Mouse (Mus musculus) neural tube, embryonic 14.5 days (tissue): Measurements from ENCODE around the gene Snrpa1. TPM values are rescaled to one million over a fixed set of nuclear protein-coding genes. Genes with fewer than 3 reads are reported as not detected.

Experiments
- ATAC-seq: fragments of 200-750 bp; cut with Nextera tagmentation; 2 replicates; pipeline ENCODE4 v1.8.0; 2017; ENCODE audit warnings: low read depth, mild to moderate bottlenecking, moderate TSS enrichment, moderate library complexity
- H3K27ac ChIP-seq: fragments of 300-500 bp; sonication (generic); 2 replicates; pipeline ENCODE4 v1.5.1; 2014; ENCODE audit warnings: low read depth, mild to moderate bottlenecking, control low read depth, low read length, moderate library complexity, mixed read lengths
- H3K27me3 ChIP-seq: fragments of 300-500 bp; sonication (generic); 2 replicates; pipeline ENCODE4 v1.6.1; 2014; ENCODE audit warnings: low read length; ENCODE audit not compliant: control insufficient read depth, insufficient read depth
- H3K36me3 ChIP-seq: fragments of 300-500 bp; sonication (generic); 2 replicates; pipeline ENCODE4 v1.6.1; 2014; ENCODE audit warnings: low read length, mixed read lengths; ENCODE audit not compliant: control insufficient read depth, insufficient read depth
- H3K4me1 ChIP-seq: fragments of 300-500 bp; sonication (generic); 2 replicates; pipeline ENCODE4 v1.6.1; 2014; ENCODE audit warnings: low read length; ENCODE audit not compliant: control insufficient read depth, insufficient read depth
- H3K4me2 ChIP-seq: fragments of 300-500 bp; sonication (generic); 2 replicates; pipeline ENCODE4 v1.6.1; 2014; ENCODE audit warnings: mild to moderate bottlenecking, low read depth, low read length, control low read depth
- H3K4me3 ChIP-seq: fragments of 300-500 bp; sonication (generic); 2 replicates; pipeline ENCODE4 v1.5.1; 2014; ENCODE audit warnings: low read depth, low read length, control low read depth, mixed read lengths
- H3K9ac ChIP-seq: fragments of 300-500 bp; sonication (generic); replicated peaks from 2 replicates; pipeline ENCODE4 v1.6.1; 2014; ENCODE audit warnings: low read depth, mild to moderate bottlenecking, control low read depth, low read length, mixed read lengths
- H3K9me3 ChIP-seq: fragments of 300-500 bp; sonication (generic); 2 replicates; pipeline ENCODE4 v1.6.1; 2016; ENCODE audit warnings: low read length; ENCODE audit not compliant: control insufficient read depth
- WGBS: fragments of 180-500 bp; shearing (Covaris S2); extraction: QIAGEN DNeasy Blood & Tissue Kit; methylation state at CpG from one replicate; pipeline ENCODE4 v1.1.7; 2014; 5-methylcytosine and 5-hydroxymethylcytosine counted together
- polyA plus RNA-seq: library from polyadenylated mRNA; unstranded; fragments of >200 nt; fragmentation: Nextera tagmentation; extraction: Ambion mirVana; gene quantifications from 2 replicates; pipeline ENCODE4 v1.2.1, GENCODE M21; 2014

The Snrpa1 gene
- polyA plus RNA-seq, result 114 and 125 TPM in 2 replicates

- no peaks in the 10 kb centered on the region for H3K9me3 ChIP-seq
- H3K4me1 ChIP-seq, result peaks cover 8% of the 10 kb centered on the region
- WGBS, result 81% methylated on average over 1 of the region's 1 CpGs
- peak within 1 kb of the TSS; percentile 94; the same call in 1 of the 2 replicates for H3K4me3 ChIP-seq
- H3K36me3 ChIP-seq, result no peaks in the 10 kb centered on the region
- H3K27ac ChIP-seq, result no peak within 1 kb of the TSS
- no peak within 1 kb of the TSS; the same call in 1 of the 2 replicates for H3K9ac ChIP-seq
- ATAC-seq, result no peak
- H3K27me3 ChIP-seq, result no peaks in the 10 kb centered on the region
- H3K4me2 ChIP-seq, result peak within 1 kb of the TSS; percentile 88
These were observed at the start of gene Snrpa1 for GRCm38 (mm10) chr7:66058703-66059102. Snrpa1 (plus strand) TSS chr7:66059003.

- Histone ChIP-seq H3K4me1 (no peaks in the 10 kb centered on the region), H3K4me2 (no peak overlapping the region), H3K9ac (no peak overlapping the region), H3K27ac (no peak overlapping the region), H3K36me3 (no peaks in the 10 kb centered on the region), H3K9me3 (no peaks in the 10 kb centered on the region), H3K27me3 (no peaks in the 10 kb centered on the region), H3K4me3 (no peak overlapping the region)
- no peak for ATAC-seq
- 82% methylated on average over 6 of the region's 6 CpGs for WGBS
These were observed 48.3 kb upstream of the Snrpa1 start for GRCm38 (mm10) chr7:66010518-66010917.

DNA sequence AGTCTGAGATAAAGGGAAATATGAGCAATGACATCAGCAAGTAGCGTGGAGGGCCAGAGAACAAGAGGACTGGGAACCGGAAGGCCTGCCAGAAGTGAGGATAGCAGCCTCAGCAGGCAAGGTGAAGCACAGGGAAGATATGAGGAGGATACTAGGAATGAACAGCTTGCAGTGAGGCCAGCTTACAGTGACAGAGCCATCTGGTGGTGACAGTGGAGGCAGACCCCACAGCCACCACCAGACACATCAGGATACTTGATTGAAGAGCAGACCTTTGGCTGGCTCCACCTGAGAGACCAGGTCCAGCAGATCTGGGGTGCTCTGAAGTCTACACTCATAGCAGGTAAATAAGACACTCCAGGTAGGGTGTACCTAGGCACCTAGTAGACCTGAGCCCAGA is 31.1 kb upstream of the Snrpa1 start:
- H3K9ac ChIP-seq, result no peak overlapping the region
- no peaks in the 10 kb centered on the region for H3K9me3 ChIP-seq
- H3K4me1 ChIP-seq, result no peaks in the 10 kb centered on the region
- H3K4me3 ChIP-seq, result no peak overlapping the region
- H3K36me3 ChIP-seq, result no peaks in the 10 kb centered on the region
- H3K27me3 ChIP-seq, result no peaks in the 10 kb centered on the region
- H3K4me2 ChIP-seq, result no peak overlapping the region
- ATAC-seq, result peak; percentile 51; the same call in 1 of the 2 replicates
- H3K27ac ChIP-seq, result no peak overlapping the region
- 83% methylated on average over 2 of the region's 2 CpGs for WGBS

GRCm38 (mm10) chr7:66028766-66029512 is 29.9 kb upstream of the Snrpa1 start:
- no peak overlapping the region for H3K4me3 ChIP-seq
- H3K36me3 ChIP-seq, result no peaks in the 10 kb centered on the region
- H3K27me3 ChIP-seq, result no peaks in the 10 kb centered on the region
- H3K27ac ChIP-seq, result no peak overlapping the region
- ATAC-seq, result no peak
- no peaks in the 10 kb centered on the region for H3K9me3 ChIP-seq
- H3K9ac ChIP-seq, result no peak overlapping the region
- no peaks in the 10 kb centered on the region for H3K4me1 ChIP-seq
- no peak overlapping the region for H3K4me2 ChIP-seq
- 43% methylated on average over 6 of the region's 6 CpGs for WGBS

DNA sequence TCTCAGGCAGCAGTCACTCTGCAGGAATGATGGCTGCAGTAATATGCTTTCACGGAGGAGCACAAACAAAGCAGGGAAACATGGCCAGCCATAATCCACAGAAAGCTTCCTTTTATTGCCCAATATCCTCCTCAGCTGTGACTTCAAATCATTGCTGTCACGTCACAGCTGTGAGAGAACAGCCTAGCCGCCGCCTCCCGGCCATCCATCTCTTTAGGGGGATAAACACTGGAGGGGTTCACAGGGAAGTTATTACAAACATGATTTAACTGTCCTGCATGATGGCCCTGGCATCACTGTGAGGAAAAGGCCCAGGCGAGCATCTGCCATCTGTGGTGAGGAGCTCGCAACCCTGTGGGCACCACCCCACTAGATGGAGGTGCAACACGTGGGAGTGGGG is 22.0 kb upstream of the Snrpa1 start:
- H3K36me3 ChIP-seq, result no peaks in the 10 kb centered on the region
- ATAC-seq, result peak; percentile 65
- H3K9ac ChIP-seq, result no peak overlapping the region
- peak overlapping the region; percentile 11; the same call in 1 of the 2 replicates for H3K27ac ChIP-seq
- no peak overlapping the region for H3K4me3 ChIP-seq
- H3K4me2 ChIP-seq, result no peak overlapping the region
- peaks cover 4% of the 10 kb centered on the region; the same call in 1 of the 2 replicates for H3K4me1 ChIP-seq
- WGBS, result 26% methylated on average over 8 of the region's 8 CpGs
- no peaks in the 10 kb centered on the region for H3K9me3 ChIP-seq
- H3K27me3 ChIP-seq, result no peaks in the 10 kb centered on the region

- Histone ChIP-seq H3K9me3 (no peaks in the 10 kb centered on the region), H3K4me1 (peaks cover 4% of the 10 kb centered on the region; the same call in 1 of the 2 replicates), H3K9ac (no peak overlapping the region), H3K4me2 (no peak overlapping the region), H3K36me3 (no peaks in the 10 kb centered on the region), H3K27me3 (no peaks in the 10 kb centered on the region), H3K4me3 (no peak overlapping the region), H3K27ac (no peak overlapping the region)
- 73% methylated on average over 3 of the region's 3 CpGs for WGBS
- ATAC-seq, result no peak
These were observed 20.5 kb upstream of the Snrpa1 start for GRCm38 (mm10) chr7:66038261-66038660.

DNA sequence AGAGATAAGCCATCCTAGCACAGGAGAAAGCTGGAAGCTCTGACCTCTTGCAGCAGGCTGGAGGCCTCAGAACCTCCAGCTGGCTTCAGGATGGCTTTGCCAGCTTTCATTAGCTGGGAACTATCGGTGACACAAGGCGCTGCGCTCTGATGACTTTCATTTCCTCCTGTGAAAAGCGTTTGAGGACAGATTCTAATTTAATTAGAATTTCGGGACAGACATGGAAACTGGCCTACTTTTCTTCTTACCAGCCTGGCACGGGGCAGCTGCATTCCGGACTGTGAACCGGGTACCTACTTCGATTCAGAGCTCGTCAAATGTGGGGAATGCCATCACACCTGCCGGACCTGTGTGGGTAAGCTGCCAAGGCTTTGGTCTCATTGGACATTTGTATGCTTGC is 20.1 kb upstream of the Snrpa1 start:
- Histone ChIP-seq H3K9me3 (no peaks in the 10 kb centered on the region), H3K27me3 (no peaks in the 10 kb centered on the region), H3K9ac (no peak overlapping the region; the same call in 1 of the 2 replicates), H3K27ac (no peak overlapping the region), H3K4me3 (no peak overlapping the region), H3K4me1 (peaks cover 4% of the 10 kb centered on the region; the same call in 1 of the 2 replicates), H3K4me2 (no peak overlapping the region), H3K36me3 (no peaks in the 10 kb centered on the region)
- 76% methylated on average over 11 of the region's 11 CpGs for WGBS
- no peak for ATAC-seq

DNA sequence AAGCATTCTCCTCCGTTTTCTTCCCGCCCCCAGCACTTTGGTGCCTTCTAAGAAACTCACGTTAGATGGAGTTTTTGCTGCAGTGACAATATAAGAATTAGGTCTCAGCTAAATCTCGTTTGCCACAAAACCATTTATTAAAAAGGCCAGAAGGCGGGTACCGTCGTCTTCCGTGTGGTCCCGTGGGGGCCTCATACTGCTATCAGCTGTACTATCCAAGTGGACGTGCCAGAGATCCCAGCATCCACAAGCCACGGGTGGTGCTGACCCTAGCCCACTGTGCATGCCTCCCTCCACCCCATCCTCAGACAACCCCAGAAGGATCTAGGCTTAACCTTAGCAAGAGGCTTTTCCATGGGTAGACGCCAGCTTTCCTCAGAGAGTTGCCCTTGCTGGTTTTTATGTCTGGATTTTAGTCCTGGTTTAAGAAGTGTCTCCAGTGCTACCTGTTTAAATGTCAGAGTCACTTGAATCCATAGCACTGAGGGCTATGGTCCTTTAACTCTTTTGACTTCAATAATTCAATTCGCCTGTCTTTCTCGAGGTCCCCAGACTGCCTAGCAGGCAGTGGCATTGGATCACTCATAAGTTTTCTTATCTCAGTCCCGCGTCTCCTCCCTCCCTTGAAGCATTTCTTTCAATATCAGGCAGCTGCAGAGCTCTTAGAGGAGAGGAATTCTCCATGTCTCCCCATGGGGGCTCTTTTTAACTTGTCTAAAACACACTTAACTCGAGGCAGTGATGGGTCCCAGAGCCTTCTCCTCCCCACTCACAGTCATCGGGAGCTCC is 18.6 kb upstream of the Snrpa1 start:
- whole genome bisulfite sequencing, result 65% methylated on average over 18 of the region's 18 CpGs
- Histone ChIP-seq H3K27me3 (no peaks in the 10 kb centered on the region), H3K4me1 (peaks cover 19% of the 10 kb centered on the region), H3K27ac (no peak overlapping the region), H3K36me3 (no peaks in the 10 kb centered on the region), H3K9ac (no peak overlapping the region), H3K4me2 (no peak overlapping the region), H3K4me3 (no peak overlapping the region), H3K9me3 (no peaks in the 10 kb centered on the region)
- ATAC-seq, result no peak
